Mouse (Mus musculus) MEL (cell line): ENCODE measurements around the gene Cpn2.

Experiments
- CHD1 ChIP-seq: IDR thresholded peaks from 2 replicates; pipeline ENCODE4 v1.6.1; 2012; ENCODE audit warnings: low read depth, mild to moderate bottlenecking, inconsistent platforms, low read length, improper control_type of control experiment
- CTCF ChIP-seq, 3 experiments: IDR thresholded peaks in 2 of 3; conservative IDR thresholded peaks in 1 of 3; 2 replicates each; pipeline ENCODE4 v1.5.1; 2011 to 2012; ENCODE audit warnings: low read length in 3 of 3, low read depth in 2 of 3, mild to moderate bottlenecking in 2 of 3, improper control_type of control experiment in 1 of 3, inconsistent platforms in 1 of 3, mixed read lengths in 1 of 3, moderate library complexity in 1 of 3; ENCODE audit not compliant: control insufficient read depth in 1 of 3, insufficient read depth in 1 of 3, poor library complexity in 1 of 3, severe bottlenecking in 1 of 3
- E2F4 ChIP-seq: IDR thresholded peaks from 2 replicates; pipeline ENCODE4 v1.6.1; 2011; ENCODE audit warnings: low read depth, low read length, improper control_type of control experiment, borderline replicate concordance
- EP300 ChIP-seq, 2 experiments: IDR thresholded peaks; 2 replicates each; pipeline ENCODE4 v1.6.1; 2011; ENCODE audit warnings: improper control_type of control experiment in 2 of 2, low read length in 2 of 2, low read depth in 1 of 2, mild to moderate bottlenecking in 1 of 2
- MAFK ChIP-seq: IDR thresholded peaks from 2 replicates; pipeline ENCODE4 v1.6.1; 2011; ENCODE audit warnings: low read depth, mild to moderate bottlenecking, low read length, improper control_type of control experiment, borderline replicate concordance
- MAX ChIP-seq: IDR thresholded peaks from 2 replicates; pipeline ENCODE4 v1.6.1; 2011; ENCODE audit warnings: low read length, improper control_type of control experiment
- POLR2A ChIP-seq, 2 experiments: IDR thresholded peaks; 2 replicates each; pipeline ENCODE4 v1.6.1; 2011 to 2012; ENCODE audit warnings: low read length in 2 of 2, mild to moderate bottlenecking in 2 of 2, control low read depth in 1 of 2, improper control_type of control experiment in 1 of 2, low read depth in 1 of 2, moderate library complexity in 1 of 2; ENCODE audit not compliant: control insufficient read depth in 1 of 2, insufficient read depth in 1 of 2, poor library complexity in 1 of 2

DNA sequence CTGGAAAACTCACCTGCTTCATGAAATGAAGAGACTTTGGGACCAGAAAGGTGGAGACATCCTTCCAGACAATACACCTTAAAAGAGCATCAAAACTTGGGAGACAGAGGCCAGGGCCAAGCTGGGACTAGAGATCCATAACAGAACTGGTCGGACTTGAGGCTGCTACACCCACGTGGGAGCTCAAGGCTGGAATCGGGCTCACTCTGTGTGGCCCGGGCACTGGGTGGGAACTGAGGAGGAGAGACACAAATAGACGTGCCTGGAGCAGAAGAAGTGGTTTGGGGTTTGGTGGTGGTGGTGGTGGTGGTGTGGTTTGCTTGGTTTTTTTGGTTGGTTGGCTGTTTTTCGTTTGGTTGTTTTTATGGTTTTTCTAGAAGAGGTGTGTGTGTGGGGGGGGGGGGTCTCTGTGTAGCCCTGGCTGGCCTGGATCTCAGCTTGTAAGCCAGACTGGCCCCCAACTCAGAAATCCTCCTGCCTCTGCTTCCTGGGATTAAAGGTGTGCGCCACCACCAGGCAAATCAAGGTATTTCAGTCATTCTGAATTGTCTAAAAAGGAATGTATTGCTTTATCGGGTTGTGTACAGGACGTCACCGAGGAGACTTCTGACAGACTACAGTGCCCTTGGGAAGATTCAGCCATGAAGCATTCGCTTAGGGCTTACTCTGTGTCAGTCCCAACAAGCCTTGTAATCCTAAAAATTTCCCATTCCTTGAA, 60.0 kb downstream of the Cpn2 start:
- TF ChIP-seq MAX (no peak), MAFK (no peak), EP300 (IDR thresholded peaks at IDR 0.05; ENCODE audit: low read depth in 1 of 2, low read length in 2 of 2) (no peak), CHD1 (no peak), CTCF (IDR thresholded peaks at IDR 0.05 in 2 of 3, conservative IDR thresholded peaks at IDR 0.05 in 1 of 3; ENCODE audit: control insufficient read depth in 1 of 3, insufficient read depth in 1 of 3, low read depth in 2 of 3, low read length in 3 of 3, poor library complexity in 1 of 3, severe bottlenecking in 1 of 3) (peak; percentile 35 to 45 (median 36); a peak in 5 of 6 replicates), POLR2A (IDR thresholded peaks at IDR 0.05; ENCODE audit: control insufficient read depth in 1 of 2, insufficient read depth in 1 of 2, low read depth in 1 of 2, low read length in 2 of 2, poor library complexity in 1 of 2) (no peak), E2F4 (no peak)
